Mouse (Mus musculus) embryonic fibroblast, embryonic 13.5 days (primary cell): ENCODE measurements around the gene Cd99l2.

ENCODE experiments used
- CTCF ChIP-seq: IDR thresholded peaks from 2 replicates; pipeline ENCODE4 v1.5.1; 2011; ENCODE audit warnings: mild to moderate bottlenecking, control low read depth, low read length, moderate library complexity, borderline replicate concordance; ENCODE audit not compliant: insufficient read depth
- POLR2A ChIP-seq: IDR thresholded peaks from 2 replicates; pipeline ENCODE4 v1.6.1; 2011; ENCODE audit warnings: low read depth, mild to moderate bottlenecking, control low read depth, low read length, moderate library complexity

DNA sequence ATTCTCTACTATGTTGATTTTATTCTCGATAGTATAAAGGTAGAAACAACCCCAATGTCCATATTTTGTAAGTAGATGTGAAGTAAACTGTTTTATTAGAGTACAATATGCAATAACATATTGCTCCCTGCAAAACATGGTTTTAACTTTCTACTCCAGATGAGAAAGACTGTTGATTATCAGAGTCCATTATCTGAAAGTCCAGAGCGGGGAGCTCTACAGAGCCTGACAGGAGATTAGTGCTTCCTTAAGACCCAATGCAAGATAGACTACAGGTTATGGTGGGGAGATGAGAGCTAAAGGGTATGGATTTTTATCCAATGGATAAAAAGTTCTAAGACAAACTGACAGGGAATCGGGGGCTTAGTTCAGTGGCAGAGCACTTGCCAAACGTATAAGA, 26.6 kb upstream of the Cd99l2 start:
- TF ChIP-seq CTCF (no peak), POLR2A (no peak)
